Mouse (Mus musculus): ENCODE data around the gene Prrx1. TPM values are rescaled to one million over a fixed set of nuclear protein-coding genes. Genes with fewer than 3 reads are reported as not detected.

The Prrx1 gene
- polyA plus RNA-seq (2015; fragmentation: Illumina TruSeq; extraction: RNeasy Lipid Tissue Mini Kit (QIAGEN cat#74804); ENCODE audit: low read depth, low replicate concordance), result 4.7 TPM

GRCm38 (mm10) chr1:163313101-163313773 is at the start of gene Prrx1:
Gene Prrx1, minus strand, starts transcription at chr1:163313710.

Other genes with a start within 250 kb of the Prrx1 start
- not detected for gene Mroh9, start 228.0 kb downstream of the Prrx1 start, polyA plus RNA-seq (2015; fragmentation: Illumina TruSeq; extraction: RNeasy Lipid Tissue Mini Kit (QIAGEN cat#74804); ENCODE audit: low read depth, low replicate concordance)
- 12.7 TPM for gene Gorab, start 90.0 kb upstream of the Prrx1 start, polyA plus RNA-seq (2015; fragmentation: Illumina TruSeq; extraction: RNeasy Lipid Tissue Mini Kit (QIAGEN cat#74804); ENCODE audit: low read depth, low replicate concordance)